Comparison of ENCODE assay signal across 18 mouse cellular contexts in genomic region chr5:140823386-140823785, GRCm38 (mm10).
"Had no signal": no experiment of that assay in that cellular context is flagged by ENCODE, and none has a peak within 500 bp of the region (broad histone marks: within the 10 kb centered on the region; RNA-seq: fewer than 3 reads in every experiment).

No protein-coding gene starts in this region.

- H3K27ac ChIP-seq: limb, embryonic 12.5 days; limb, embryonic 15.5 days; liver, embryonic 14.5 days; lung, embryonic 15.5 days; macrophage; midbrain, embryonic 12.5 days; midbrain, embryonic 15.5 days; neural tube, embryonic 12.5 days; neural tube, embryonic 15.5 days; stomach, embryonic 15.5 days had no signal

- H3K36me3 ChIP-seq: limb, embryonic 15.5 days; lung, embryonic 15.5 days; midbrain, embryonic 15.5 days; stomach, embryonic 15.5 days had no signal

- H3K4me3 ChIP-seq: limb, embryonic 12.5 days; limb, embryonic 15.5 days; lung, embryonic 15.5 days; midbrain, embryonic 12.5 days; midbrain, embryonic 15.5 days; neural tube, embryonic 12.5 days; neural tube, embryonic 15.5 days; stomach, embryonic 15.5 days had no signal

- H3K9ac ChIP-seq: limb, embryonic 12.5 days; limb, embryonic 15.5 days; liver, embryonic 14.5 days; lung, embryonic 15.5 days; midbrain, embryonic 12.5 days; midbrain, embryonic 15.5 days; neural tube, embryonic 12.5 days; neural tube, embryonic 15.5 days; stomach, embryonic 15.5 days had no signal

- H3K27me3 ChIP-seq: limb, embryonic 12.5 days; limb, embryonic 15.5 days; lung, embryonic 15.5 days; midbrain, embryonic 12.5 days; midbrain, embryonic 15.5 days; neural tube, embryonic 12.5 days; neural tube, embryonic 15.5 days; stomach, embryonic 15.5 days had no signal

- DNase-seq: left cerebral cortex, postnatal 4 days; lung, adult 18-20 months; lung, postnatal 14 days; right cerebral cortex, adult 18-20 months; right cerebral cortex, postnatal 14 days; right cerebral cortex, postnatal 4 days; spleen, adult 18-20 months; thymus, postnatal 25 days had no signal
